Mouse (Mus musculus) MEL (cell line): ENCODE data around the gene Zfp536. TPM values are rescaled to one million over a fixed set of nuclear protein-coding genes. Genes with fewer than 3 reads are reported as not detected.

ENCODE experiments used
- DNase-seq: peaks from one replicate; pipeline ENCODE4 v3.0.0; 2011; ENCODE audit warnings: low read depth, low spot score
- H3K27ac ChIP-seq: 2 replicates; pipeline ENCODE4 v1.5.1; 2012; ENCODE audit warnings: low read depth, mild to moderate bottlenecking, control low read depth, low read length, moderate library complexity; ENCODE audit not compliant: control insufficient read depth
- H3K27me3 ChIP-seq, 2 experiments: fragments of 150-350 bp in 1 of 2; sonication (generic) in 1 of 2; 2 replicates each; pipeline ENCODE4 v1.6.1; 2012; ENCODE audit warnings: low read length in 2 of 2, mild to moderate bottlenecking in 2 of 2, improper control_type of control experiment in 1 of 2, moderate library complexity in 1 of 2; ENCODE audit not compliant: insufficient read depth in 2 of 2, control insufficient read depth in 1 of 2
- H3K36me3 ChIP-seq, 2 experiments: 2 replicates each; pipeline ENCODE4 v1.6.1; 2012 to 2014; ENCODE audit warnings: low read length in 2 of 2, improper control_type of control experiment in 1 of 2, inconsistent platforms in 1 of 2, mild to moderate bottlenecking in 1 of 2; ENCODE audit not compliant: insufficient read depth in 2 of 2, control insufficient read depth in 1 of 2
- H3K4me1 ChIP-seq, 2 experiments: fragments of 150-350 bp in 1 of 2; sonication (generic) in 1 of 2; 2 replicates each; pipeline ENCODE4 v1.6.1; 2012; ENCODE audit warnings: low read length in 2 of 2, improper control_type of control experiment in 1 of 2, mild to moderate bottlenecking in 1 of 2; ENCODE audit not compliant: insufficient read depth in 2 of 2, control insufficient read depth in 1 of 2
- H3K4me3 ChIP-seq, 2 experiments: fragments of 150-350 bp in 1 of 2; sonication (generic) in 1 of 2; 2 replicates each; pipeline ENCODE4 v1.5.1; 2012; ENCODE audit warnings: low read depth in 2 of 2, low read length in 2 of 2, mild to moderate bottlenecking in 2 of 2, moderate library complexity in 2 of 2, control low read depth in 1 of 2, improper control_type of control experiment in 1 of 2; ENCODE audit not compliant: control insufficient read depth in 1 of 2, insufficient read depth in 1 of 2
- H3K79me2 ChIP-seq: 2 replicates; pipeline ENCODE4 v1.6.1; 2012; ENCODE audit warnings: mild to moderate bottlenecking, low read length, moderate library complexity; ENCODE audit not compliant: control insufficient read depth, poor library complexity, insufficient read depth
- H3K9ac ChIP-seq: 2 replicates; pipeline ENCODE4 v1.6.1; 2012; ENCODE audit warnings: low read depth, mild to moderate bottlenecking, control low read depth, low read length, moderate library complexity; ENCODE audit not compliant: control insufficient read depth, poor library complexity, severe bottlenecking
- H3K9me3 ChIP-seq: fragments of 150-350 bp; sonication (generic); replicated peaks from 2 replicates; pipeline ENCODE4 v1.6.1; 2012; ENCODE audit warnings: mild to moderate bottlenecking, low read length, improper control_type of control experiment, moderate library complexity; ENCODE audit not compliant: insufficient read depth
- CHD2 ChIP-seq: IDR thresholded peaks from 2 replicates; pipeline ENCODE4 v1.6.1; 2011; ENCODE audit warnings: low read length, improper control_type of control experiment
- CTCF ChIP-seq, 3 experiments: IDR thresholded peaks in 2 of 3; conservative IDR thresholded peaks in 1 of 3; 2 replicates each; pipeline ENCODE4 v1.5.1; 2011 to 2012; ENCODE audit warnings: low read length in 3 of 3, low read depth in 2 of 3, mild to moderate bottlenecking in 2 of 3, improper control_type of control experiment in 1 of 3, inconsistent platforms in 1 of 3, mixed read lengths in 1 of 3, moderate library complexity in 1 of 3; ENCODE audit not compliant: control insufficient read depth in 1 of 3, insufficient read depth in 1 of 3, poor library complexity in 1 of 3, severe bottlenecking in 1 of 3
- E2F4 ChIP-seq: IDR thresholded peaks from 2 replicates; pipeline ENCODE4 v1.6.1; 2011; ENCODE audit warnings: low read depth, low read length, improper control_type of control experiment, borderline replicate concordance
- ELF1 ChIP-seq: IDR thresholded peaks from 2 replicates; pipeline ENCODE4 v1.6.1; 2014; ENCODE audit warnings: low read depth, mild to moderate bottlenecking, inconsistent platforms, low read length, improper control_type of control experiment, moderate library complexity
- EP300 ChIP-seq, 2 experiments: IDR thresholded peaks; 2 replicates each; pipeline ENCODE4 v1.6.1; 2011; ENCODE audit warnings: improper control_type of control experiment in 2 of 2, low read length in 2 of 2, low read depth in 1 of 2, mild to moderate bottlenecking in 1 of 2
- ETS1 ChIP-seq: IDR thresholded peaks from 2 replicates; pipeline ENCODE4 v1.6.1; 2012; ENCODE audit warnings: low read depth, mild to moderate bottlenecking, inconsistent platforms, low read length, improper control_type of control experiment, moderate library complexity
- GABPA ChIP-seq: IDR thresholded peaks from 2 replicates; pipeline ENCODE4 v1.6.1; 2012; ENCODE audit warnings: low read depth, mild to moderate bottlenecking, inconsistent platforms, low read length, improper control_type of control experiment, moderate library complexity
- GATA1 ChIP-seq: IDR thresholded peaks from 2 replicates; pipeline ENCODE4 v1.6.1; 2011; ENCODE audit warnings: low read depth, low read length, improper control_type of control experiment
- KAT2A ChIP-seq: conservative IDR thresholded peaks from 2 replicates; pipeline ENCODE4 v1.6.1; 2012; ENCODE audit warnings: low read depth, low read length, improper control_type of control experiment, inconsistent platforms
- MAFK ChIP-seq: IDR thresholded peaks from 2 replicates; pipeline ENCODE4 v1.6.1; 2011; ENCODE audit warnings: low read depth, mild to moderate bottlenecking, low read length, improper control_type of control experiment, borderline replicate concordance
- MAZ ChIP-seq: IDR thresholded peaks from 2 replicates; pipeline ENCODE4 v1.6.1; 2012; ENCODE audit warnings: low read depth, mild to moderate bottlenecking, inconsistent platforms, low read length, improper control_type of control experiment
- MXI1 ChIP-seq: IDR thresholded peaks from 2 replicates; pipeline ENCODE4 v1.6.1; 2011; ENCODE audit warnings: mild to moderate bottlenecking, low read depth, low read length, improper control_type of control experiment
- MYB ChIP-seq: IDR thresholded peaks from 2 replicates; pipeline ENCODE4 v1.6.1; 2011; ENCODE audit warnings: mild to moderate bottlenecking, low read depth, low read length, improper control_type of control experiment
- MYC ChIP-seq: IDR thresholded peaks from 2 replicates; pipeline ENCODE4 v1.6.1; 2011; ENCODE audit warnings: low read depth, mild to moderate bottlenecking, low read length, improper control_type of control experiment, moderate library complexity
- NELFE ChIP-seq: IDR thresholded peaks from 2 replicates; pipeline ENCODE4 v1.6.1; 2011; ENCODE audit warnings: low read depth, low read length, improper control_type of control experiment
- NRF1 ChIP-seq: IDR thresholded peaks from 2 replicates; pipeline ENCODE4 v1.6.1; 2014; ENCODE audit warnings: low read depth, mild to moderate bottlenecking, inconsistent platforms, low read length, improper control_type of control experiment, moderate library complexity; ENCODE audit not compliant: poor library complexity, insufficient read depth, severe bottlenecking
- POLR2AphosphoS5 ChIP-seq: IDR thresholded peaks from 2 replicates; pipeline ENCODE4 v1.6.1; 2012; ENCODE audit warnings: low read depth, borderline replicate concordance, mild to moderate bottlenecking, inconsistent platforms, low read length, moderate library complexity, mixed read lengths
- RAD21 ChIP-seq: IDR thresholded peaks from 2 replicates; pipeline ENCODE4 v1.6.1; 2011; ENCODE audit warnings: mild to moderate bottlenecking, low read depth, low read length, improper control_type of control experiment
- RCOR1 ChIP-seq: IDR thresholded peaks from 2 replicates; pipeline ENCODE4 v1.6.1; 2012; ENCODE audit warnings: low read depth, mild to moderate bottlenecking, inconsistent platforms, low read length, improper control_type of control experiment
- SMC3 ChIP-seq: IDR thresholded peaks from 2 replicates; pipeline ENCODE4 v1.6.1; 2011; ENCODE audit warnings: low read depth, low read length, improper control_type of control experiment
- TAL1 ChIP-seq: IDR thresholded peaks from 2 replicates; pipeline ENCODE4 v1.6.1; 2012; ENCODE audit warnings: mild to moderate bottlenecking, inconsistent platforms, low read length, moderate library complexity, mixed read lengths
- USF1 ChIP-seq: IDR thresholded peaks from 2 replicates; pipeline ENCODE4 v1.6.1; 2014; ENCODE audit warnings: low read depth, mild to moderate bottlenecking, inconsistent platforms, low read length, improper control_type of control experiment, moderate library complexity
- ZC3H11A ChIP-seq: IDR thresholded peaks from 2 replicates; pipeline ENCODE4 v1.6.1; 2012; ENCODE audit warnings: low read depth, mild to moderate bottlenecking, inconsistent platforms, low read length, improper control_type of control experiment
- ZKSCAN1 ChIP-seq: IDR thresholded peaks from 2 replicates; pipeline ENCODE4 v1.6.1; 2012; ENCODE audit warnings: low read depth, mild to moderate bottlenecking, inconsistent platforms, low read length, improper control_type of control experiment, moderate library complexity
- polyA plus RNA-seq, 2 experiments: library from polyadenylated mRNA; stranded (reverse) in 1 of 2; unstranded in 1 of 2; fragments of >175 nt in 1 of 2; fragments of >200 nt in 1 of 2; gene quantifications; 2 replicates each; pipeline versions ENCODE4 v1.2.1 to v1.2.4; 2012; ENCODE audit warnings: low replicate concordance in 2 of 2, low read depth in 1 of 2; ENCODE audit not compliant: insufficient read length in 2 of 2, insufficient read depth in 1 of 2, missing spikeins in 1 of 2
- total RNA-seq: library from RNA; depleted of rRNA; stranded (reverse); fragments of 300-350 nt; gene quantifications from 2 replicates; pipeline ENCODE4 v1.2.3, GENCODE M21; 2012

Zfp536 gene
- total and polyA plus RNA-seq, 3 experiments, result not detected

DNA sequence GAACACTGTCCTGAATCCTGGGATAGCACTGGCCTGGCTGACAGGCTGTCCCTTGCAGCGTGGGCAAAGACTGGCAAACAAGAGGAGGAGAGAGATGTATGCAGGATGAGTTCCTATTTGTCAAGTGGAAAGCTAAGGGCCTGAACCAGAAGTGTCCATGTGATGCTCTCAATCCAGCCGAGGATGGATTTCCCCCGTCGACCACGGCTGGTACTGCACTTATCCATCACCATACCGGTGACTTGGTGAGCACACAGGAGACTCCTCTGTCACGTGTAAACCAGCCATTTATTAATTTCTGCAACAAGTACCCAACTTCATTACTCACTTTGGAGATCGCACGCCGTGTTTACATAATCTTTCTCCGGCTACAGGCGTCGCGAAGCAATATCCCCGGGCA lies 224.6 kb downstream of the Zfp536 start:
- TF ChIP-seq USF1, result no peak
- no peak for TF ChIP-seq RAD21
- no peak for TF ChIP-seq ELF1
- no peak for TF ChIP-seq CTCF (IDR thresholded peaks at IDR 0.05 in 2 of 3, conservative IDR thresholded peaks at IDR 0.05 in 1 of 3; ENCODE audit: control insufficient read depth in 1 of 3, insufficient read depth in 1 of 3, low read depth in 2 of 3, low read length in 3 of 3, poor library complexity in 1 of 3, severe bottlenecking in 1 of 3)
- TF ChIP-seq E2F4, result no peak
- TF ChIP-seq SMC3, result no peak
- no peak for TF ChIP-seq EP300 (IDR thresholded peaks at IDR 0.05; ENCODE audit: low read depth in 1 of 2, low read length in 2 of 2)
- TF ChIP-seq TAL1, result no peak
- TF ChIP-seq ZKSCAN1, result no peak
- no peak for TF ChIP-seq NRF1
- TF ChIP-seq POLR2AphosphoS5, result no peak
- no peak for TF ChIP-seq ZC3H11A
- no peak for TF ChIP-seq KAT2A
- no peak for TF ChIP-seq GATA1
- TF ChIP-seq NELFE, result no peak
- no peak for TF ChIP-seq MYB
- TF ChIP-seq CHD2, result no peak
- TF ChIP-seq, all 39 proteins: peak for 0
- H3K9me3 ChIP-seq, result no peaks in the 10 kb centered on the region
- H3K4me3 ChIP-seq, result no peak overlapping the region
- H3K4me1 ChIP-seq, result no peaks in the 10 kb centered on the region
- H3K79me2 ChIP-seq, result no peaks in the 10 kb centered on the region
- H3K36me3 ChIP-seq, result no peaks in the 10 kb centered on the region
- H3K9ac ChIP-seq, result no peak overlapping the region
- no peak for DNase-seq
- no peak overlapping the region for H3K27ac ChIP-seq
- H3K27me3 ChIP-seq, result no peaks in the 10 kb centered on the region

DNA sequence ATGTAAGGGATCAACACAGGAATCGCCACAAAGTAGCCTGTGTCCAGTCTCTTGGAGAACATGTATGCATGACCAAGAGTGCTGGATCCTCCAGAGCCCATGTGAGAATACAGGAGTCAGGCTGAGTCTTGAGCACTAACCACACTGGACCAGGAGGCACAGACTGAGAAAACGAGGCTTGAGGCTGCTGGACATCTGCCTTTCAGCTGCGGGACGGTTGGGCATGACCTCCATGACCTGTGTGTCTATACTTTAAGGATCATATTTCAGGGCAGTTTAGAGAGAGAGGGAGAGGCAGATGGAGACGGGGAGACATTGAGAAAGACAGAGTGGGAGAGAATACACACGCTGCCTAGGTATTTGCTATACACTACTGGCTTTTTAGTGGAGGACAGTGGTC lies 229.4 kb downstream of the Zfp536 start:
- no peaks in the 10 kb centered on the region for H3K9me3 ChIP-seq
- no peaks in the 10 kb centered on the region for H3K27me3 ChIP-seq
- H3K4me1 ChIP-seq, result no peaks in the 10 kb centered on the region
- TF ChIP-seq NELFE (no peak), KAT2A (no peak), GATA1 (no peak), MXI1 (no peak), ETS1 (no peak), NRF1 (no peak), RCOR1 (no peak), ZC3H11A (no peak), MAZ (no peak), GABPA (no peak), RAD21 (no peak), POLR2AphosphoS5 (no peak), MYC (no peak), MAFK (no peak)
- H3K9ac ChIP-seq, result no peak overlapping the region
- H3K36me3 ChIP-seq, result no peaks in the 10 kb centered on the region
- H3K4me3 ChIP-seq, result no peak overlapping the region
- no peaks in the 10 kb centered on the region for H3K79me2 ChIP-seq
- no peak for DNase-seq
- no peak overlapping the region for H3K27ac ChIP-seq
